Mouse (Mus musculus): ENCODE data around the gene Cyb561d2. TPM values are rescaled to one million over a fixed set of nuclear protein-coding genes. Genes with fewer than 3 reads are reported as not detected.
A peak's percentile ranks its signal among the peaks of the same experiment; 100 is the strongest.

The Cyb561d2 gene
- total RNA-seq, 1 experiment: 25.3 TPM

- Histone ChIP-seq H3K36me3 (ENCODE audit: control insufficient read depth, insufficient read depth, low read length, poor library complexity, severe bottlenecking) (peaks cover 17% of the 10 kb centered on the region), H3K4me1 (ENCODE audit: control insufficient read depth in 2 of 2, insufficient read depth in 2 of 2, low read length in 2 of 2, poor library complexity in 1 of 2) (peaks cover 0 to 28% of the 10 kb centered on the region in 2 experiments; a peak in 3 of 4 replicates), H3K4me3 (ENCODE audit: insufficient read depth in 1 of 2, low read depth in 1 of 2, low read length in 2 of 2, poor library complexity in 1 of 2, severe bottlenecking in 1 of 2) (no peak overlapping the region)
Observed at GRCm38 (mm10) chr9:107572327-107572662, 30.3 kb upstream of the Cyb561d2 start.

GRCm38 (mm10) chr9:107571534-107572326 is 29.7 kb upstream of the Cyb561d2 start:
- no peak for DNase-seq (ENCODE audit: low read depth, low spot score)
- in situ Hi-C loops (cut with MboI; ENCODE audit: low sequenced_read_pairs in 2 of 2, unreplicated experiment in 2 of 2): no loop called here
- Histone ChIP-seq H3K4me1 (ENCODE audit: control insufficient read depth in 2 of 2, insufficient read depth in 2 of 2, low read length in 2 of 2, poor library complexity in 1 of 2) (peaks cover 0 to 28% of the 10 kb centered on the region in 2 experiments; a peak in 3 of 4 replicates), H3K36me3 (ENCODE audit: control insufficient read depth, insufficient read depth, low read length, poor library complexity, severe bottlenecking) (peaks cover 17% of the 10 kb centered on the region), H3K4me3 (ENCODE audit: insufficient read depth in 1 of 2, low read depth in 1 of 2, low read length in 2 of 2, poor library complexity in 1 of 2, severe bottlenecking in 1 of 2) (no peak overlapping the region), H3K9me3 (ENCODE audit: control insufficient read depth, insufficient read depth, low read depth, low read length) (no peaks in the 10 kb centered on the region), H3K9ac (ENCODE audit: insufficient read depth, low read depth, low read length, poor library complexity, severe bottlenecking) (no peak overlapping the region), H3K27ac (ENCODE audit: insufficient read depth, low read depth, low read length, poor library complexity, severe bottlenecking) (no peak overlapping the region)
- no peak for TF ChIP-seq HCFC1 (IDR thresholded peaks at IDR 0.05; ENCODE audit: borderline replicate concordance, insufficient read depth, low read length)
- TF ChIP-seq MAFK (IDR thresholded peaks at IDR 0.05; ENCODE audit: insufficient read depth, low read depth, low read length): no peak
- TF ChIP-seq ZC3H11A (IDR thresholded peaks at IDR 0.05; ENCODE audit: borderline replicate concordance, low read depth, low read length): no peak
- no peak for TF ChIP-seq CHD2 (IDR thresholded peaks at IDR 0.05; ENCODE audit: low read depth, low read length)
- TF ChIP-seq ZNF384 (IDR thresholded peaks at IDR 0.05; ENCODE audit: low read depth, low read length): no peak

More at GRCm38 (mm10) chr9:107572327-107572662, 30.3 kb upstream of the Cyb561d2 start:
- H3K27ac ChIP-seq (ENCODE audit: insufficient read depth, low read depth, low read length, poor library complexity, severe bottlenecking): no peak overlapping the region
- no peak for DNase-seq (ENCODE audit: low read depth, low spot score)
- no peak overlapping the region for H3K9ac ChIP-seq (ENCODE audit: insufficient read depth, low read depth, low read length, poor library complexity, severe bottlenecking)
- no peak for TF ChIP-seq ZNF384 (IDR thresholded peaks at IDR 0.05; ENCODE audit: low read depth, low read length)
- TF ChIP-seq HCFC1 (IDR thresholded peaks at IDR 0.05; ENCODE audit: borderline replicate concordance, insufficient read depth, low read length): no peak
- no peak for TF ChIP-seq MAFK (IDR thresholded peaks at IDR 0.05; ENCODE audit: insufficient read depth, low read depth, low read length)
- TF ChIP-seq CHD2 (IDR thresholded peaks at IDR 0.05; ENCODE audit: low read depth, low read length): no peak
- no peak for TF ChIP-seq ZC3H11A (IDR thresholded peaks at IDR 0.05; ENCODE audit: borderline replicate concordance, low read depth, low read length)
- in situ Hi-C loops (cut with MboI; ENCODE audit: low sequenced_read_pairs in 2 of 2, unreplicated experiment in 2 of 2): no loop called here
- H3K9me3 ChIP-seq (ENCODE audit: control insufficient read depth, insufficient read depth, low read depth, low read length): no peaks in the 10 kb centered on the region

GRCm38 (mm10) chr9:107570845-107571244 is 28.9 kb upstream of the Cyb561d2 start:
- H3K9me3 ChIP-seq (ENCODE audit: control insufficient read depth, insufficient read depth, low read depth, low read length): no peaks in the 10 kb centered on the region
- no peak overlapping the region for H3K27ac ChIP-seq (ENCODE audit: insufficient read depth, low read depth, low read length, poor library complexity, severe bottlenecking)
- peaks cover 0 to 23% of the 10 kb centered on the region in 2 experiments; a peak in 3 of 4 replicates for H3K4me1 ChIP-seq (ENCODE audit: control insufficient read depth in 2 of 2, insufficient read depth in 2 of 2, low read length in 2 of 2, poor library complexity in 1 of 2)
- peaks cover 17% of the 10 kb centered on the region for H3K36me3 ChIP-seq (ENCODE audit: control insufficient read depth, insufficient read depth, low read length, poor library complexity, severe bottlenecking)
- in situ Hi-C loops (cut with MboI; ENCODE audit: low sequenced_read_pairs in 2 of 2, unreplicated experiment in 2 of 2): no loop called here
- TF ChIP-seq HCFC1 (IDR thresholded peaks at IDR 0.05; ENCODE audit: borderline replicate concordance, insufficient read depth, low read length): no peak
- TF ChIP-seq MAFK (IDR thresholded peaks at IDR 0.05; ENCODE audit: insufficient read depth, low read depth, low read length): no peak
- no peak for TF ChIP-seq CHD2 (IDR thresholded peaks at IDR 0.05; ENCODE audit: low read depth, low read length)
- no peak for TF ChIP-seq ZNF384 (IDR thresholded peaks at IDR 0.05; ENCODE audit: low read depth, low read length)
- no peak for TF ChIP-seq ZC3H11A (IDR thresholded peaks at IDR 0.05; ENCODE audit: borderline replicate concordance, low read depth, low read length)
- H3K4me3 ChIP-seq (ENCODE audit: insufficient read depth in 1 of 2, low read depth in 1 of 2, low read length in 2 of 2, poor library complexity in 1 of 2, severe bottlenecking in 1 of 2): peak overlapping the region; percentile 67 to 81; a peak in 1 of 4 replicates
- DNase-seq (ENCODE audit: low read depth, low spot score): no peak
- no peak overlapping the region; the same call in 1 of the 2 replicates for H3K9ac ChIP-seq (ENCODE audit: insufficient read depth, low read depth, low read length, poor library complexity, severe bottlenecking)

- Histone ChIP-seq H3K9ac (ENCODE audit: insufficient read depth, low read depth, low read length, poor library complexity, severe bottlenecking) (peak overlapping the region; percentile 80; the same call in 1 of the 2 replicates), H3K36me3 (ENCODE audit: control insufficient read depth, insufficient read depth, low read length, poor library complexity, severe bottlenecking) (peaks cover 20% of the 10 kb centered on the region), H3K27ac (ENCODE audit: insufficient read depth, low read depth, low read length, poor library complexity, severe bottlenecking) (no peak overlapping the region), H3K9me3 (ENCODE audit: control insufficient read depth, insufficient read depth, low read depth, low read length) (no peaks in the 10 kb centered on the region), H3K4me3 (ENCODE audit: insufficient read depth in 1 of 2, low read depth in 1 of 2, low read length in 2 of 2, poor library complexity in 1 of 2, severe bottlenecking in 1 of 2) (peak overlapping the region; percentile 67 to 81), H3K4me1 (ENCODE audit: control insufficient read depth in 2 of 2, insufficient read depth in 2 of 2, low read length in 2 of 2, poor library complexity in 1 of 2) (peaks cover 0 to 21% of the 10 kb centered on the region in 2 experiments; a peak in 3 of 4 replicates)
- in situ Hi-C loops (cut with MboI; ENCODE audit: low sequenced_read_pairs in 2 of 2, unreplicated experiment in 2 of 2): no loop called here
- no peak for DNase-seq (ENCODE audit: low read depth, low spot score)
- no peak for TF ChIP-seq CHD2 (IDR thresholded peaks at IDR 0.05; ENCODE audit: low read depth, low read length)
Observed at GRCm38 (mm10) chr9:107570016-107570415, 28.0 kb upstream of the Cyb561d2 start.

All from ES-E14 (cell line).